Mouse (Mus musculus): ENCODE results near the gene Ptpn5.

DNA sequence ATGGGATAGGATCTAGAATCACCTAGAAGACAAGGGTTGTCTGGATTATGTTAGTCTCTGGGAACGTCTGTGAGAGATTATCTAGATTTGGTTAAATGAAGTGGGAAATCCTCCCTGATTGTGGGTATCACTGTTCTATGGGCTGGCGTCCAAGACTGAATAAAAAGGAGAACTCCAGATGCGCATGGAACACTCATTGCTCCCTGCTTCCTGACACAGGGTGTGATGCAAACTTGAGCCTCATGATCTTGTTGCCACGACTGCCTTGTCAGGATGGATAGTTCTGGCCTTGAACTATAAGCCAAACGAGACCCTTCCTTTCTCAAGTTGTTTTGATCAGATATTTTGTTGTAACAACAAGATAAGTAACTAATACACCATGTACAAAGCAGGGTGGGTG lies 37.3 kb upstream of the Ptpn5 start:
- TF ChIP-seq GATA1 (IDR thresholded peaks at IDR 0.05; ENCODE audit: borderline replicate concordance, low read length) (no peak), CTCF (IDR thresholded peaks at IDR 0.05; ENCODE audit: low read depth, low read length) (no peak), TAL1 (conservative IDR thresholded peaks at IDR 0.05; ENCODE audit: low read depth, low read length) (no peak), POLR2AphosphoS5 (IDR thresholded peaks at IDR 0.05; ENCODE audit: insufficient replicate concordance, low read depth, low read length) (no peak)
